Mouse (Mus musculus) regulatory T cell (primary cell): ENCODE measurements around the gene Rxfp4.

Source experiments
- in situ Hi-C: fragments of 300-600 bp; cut with MboI, MseI; formaldehyde crosslinking; loops from one replicate; pipeline ENCODE4 v1.15.1; 2025; ENCODE audit warnings: high pct_unique_total_duplicates

The Rxfp4 gene

GRCm38 (mm10) chr3:88651669-88652618 is 998 bp downstream of the Rxfp4 start:
- in situ Hi-C loops = no loop called here

GRCm38 (mm10) chr3:88650713-88651504 is 2.0 kb downstream of the Rxfp4 start:
- in situ Hi-C loops = no loop called here

DNA sequence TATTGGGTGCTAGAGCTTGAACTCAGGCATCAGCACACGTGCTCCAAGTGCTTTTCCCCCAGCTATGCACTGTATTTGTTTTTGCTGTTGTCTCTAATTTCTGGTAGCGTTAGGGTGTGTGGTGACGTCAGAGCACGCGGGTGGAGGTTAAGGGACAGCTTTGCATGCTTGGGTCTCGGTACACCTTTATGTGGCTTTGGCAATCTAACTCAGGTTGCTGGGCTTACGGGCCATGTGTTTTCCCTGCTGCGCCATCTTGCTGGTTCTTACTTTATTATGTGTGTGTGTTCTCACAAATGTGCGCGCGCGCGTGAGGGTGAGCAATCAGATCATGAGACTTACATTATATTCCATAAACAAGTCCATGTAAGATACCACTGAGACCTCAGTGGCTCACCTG is 3.0 kb downstream of the Rxfp4 start:
- in situ Hi-C loops = no loop called here

DNA sequence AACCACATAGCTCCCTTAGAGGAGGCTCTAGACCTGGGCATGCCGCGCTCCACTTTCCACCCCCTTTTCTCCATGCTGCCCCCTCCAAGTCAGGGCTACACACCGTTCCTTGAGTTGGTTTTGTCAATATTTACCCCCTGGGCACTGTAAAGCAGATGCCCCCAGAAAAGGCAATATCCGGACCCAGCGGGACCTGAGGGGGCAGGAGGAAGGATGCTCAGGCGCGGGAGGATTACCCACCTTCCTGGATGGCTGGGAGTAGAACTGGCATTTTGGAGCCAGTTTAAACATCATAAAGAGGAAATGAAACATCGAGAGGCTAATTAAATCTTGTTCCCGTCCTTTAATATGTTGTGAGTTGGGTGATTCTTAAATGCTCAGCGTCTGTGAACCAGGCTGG is 3.8 kb downstream of the Rxfp4 start:
- in situ Hi-C loops = no loop called here

GRCm38 (mm10) chr3:88648452-88649168 is 4.3 kb downstream of the Rxfp4 start:
- in situ Hi-C loops = no loop called here

- in situ Hi-C loops = no loop called here
These were observed 5.0 kb downstream of the Rxfp4 start for GRCm38 (mm10) chr3:88647779-88648413.

DNA sequence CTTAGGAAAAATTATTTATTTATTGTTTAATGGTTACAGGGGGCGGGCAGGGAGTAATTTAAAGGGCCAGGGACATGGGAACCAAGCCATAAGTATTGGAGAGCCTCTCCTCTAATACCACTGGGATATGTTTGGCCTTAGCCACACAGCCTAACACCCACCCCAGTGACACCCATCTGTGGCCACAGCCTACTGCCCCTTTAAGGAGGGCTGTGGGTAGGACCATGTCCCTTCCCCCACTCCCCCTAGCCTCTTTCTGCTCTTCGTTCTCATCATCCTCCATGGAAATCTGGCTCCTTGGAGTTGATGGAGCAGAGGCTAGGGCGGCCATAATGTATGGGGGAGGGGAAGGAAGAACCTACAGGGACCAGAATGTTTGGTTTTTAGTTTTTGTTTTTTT is 5.9 kb downstream of the Rxfp4 start:
- in situ Hi-C loops = no loop called here

DNA sequence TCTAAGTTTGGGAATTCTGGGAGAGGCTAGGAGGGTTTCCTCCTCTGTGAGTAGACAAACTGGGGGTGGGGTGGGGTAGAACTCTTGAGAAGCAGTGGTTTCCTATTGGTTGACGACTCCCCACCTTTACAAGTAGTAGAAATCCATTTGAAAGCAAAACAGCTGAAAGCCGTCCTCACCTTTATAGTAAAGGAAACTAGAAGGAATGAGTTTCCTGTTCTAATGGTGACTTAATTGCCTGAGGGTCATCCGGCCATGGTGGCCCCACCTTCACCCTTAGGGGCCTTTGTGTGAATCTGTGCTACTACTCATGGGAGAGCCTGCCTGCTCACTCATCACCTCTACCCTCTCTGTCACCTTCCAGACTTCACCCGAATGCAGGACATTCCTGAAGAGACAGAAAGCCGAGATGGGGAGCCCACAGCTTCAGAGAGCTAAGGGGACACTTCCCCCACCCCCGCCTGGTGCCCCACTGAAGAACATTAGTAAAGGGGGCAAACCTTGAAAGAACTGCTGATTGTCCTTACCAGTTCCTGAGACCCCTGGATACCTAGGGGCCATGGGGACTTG is 6.4 kb downstream of the Rxfp4 start:
- in situ Hi-C loops = no loop called here

GRCm38 (mm10) chr3:88645937-88646336 is 7.0 kb downstream of the Rxfp4 start:
- in situ Hi-C loops = no loop called here

GRCm38 (mm10) chr3:88643078-88643477 is 9.9 kb downstream of the Rxfp4 start:
- in situ Hi-C loops = loop anchor here (5.0 kb wide), 1 partner anchor 54 kb away; no protein-coding TSS in a partner anchor

- in situ Hi-C loops = loop anchor here (5.0 kb wide), 1 partner anchor 57 kb away; no protein-coding TSS in a partner anchor
These were observed 12.3 kb downstream of the Rxfp4 start for GRCm38 (mm10) chr3:88640676-88641075.

GRCm38 (mm10) chr3:88639239-88639638 is 13.7 kb downstream of the Rxfp4 start:
- in situ Hi-C loops = no loop called here

- in situ Hi-C loops = no loop called here
These were observed 15.8 kb downstream of the Rxfp4 start for GRCm38 (mm10) chr3:88637134-88637533.

- in situ Hi-C loops = no loop called here
These were observed 16.4 kb downstream of the Rxfp4 start for GRCm38 (mm10) chr3:88636555-88636986.

GRCm38 (mm10) chr3:88635506-88636275 is 17.3 kb downstream of the Rxfp4 start:
- in situ Hi-C loops = no loop called here

- in situ Hi-C loops = loop anchor here (5.0 kb wide), 1 partner anchor 36 kb away; no protein-coding TSS in a partner anchor
These were observed 19.9 kb downstream of the Rxfp4 start for GRCm38 (mm10) chr3:88633056-88633455.

DNA sequence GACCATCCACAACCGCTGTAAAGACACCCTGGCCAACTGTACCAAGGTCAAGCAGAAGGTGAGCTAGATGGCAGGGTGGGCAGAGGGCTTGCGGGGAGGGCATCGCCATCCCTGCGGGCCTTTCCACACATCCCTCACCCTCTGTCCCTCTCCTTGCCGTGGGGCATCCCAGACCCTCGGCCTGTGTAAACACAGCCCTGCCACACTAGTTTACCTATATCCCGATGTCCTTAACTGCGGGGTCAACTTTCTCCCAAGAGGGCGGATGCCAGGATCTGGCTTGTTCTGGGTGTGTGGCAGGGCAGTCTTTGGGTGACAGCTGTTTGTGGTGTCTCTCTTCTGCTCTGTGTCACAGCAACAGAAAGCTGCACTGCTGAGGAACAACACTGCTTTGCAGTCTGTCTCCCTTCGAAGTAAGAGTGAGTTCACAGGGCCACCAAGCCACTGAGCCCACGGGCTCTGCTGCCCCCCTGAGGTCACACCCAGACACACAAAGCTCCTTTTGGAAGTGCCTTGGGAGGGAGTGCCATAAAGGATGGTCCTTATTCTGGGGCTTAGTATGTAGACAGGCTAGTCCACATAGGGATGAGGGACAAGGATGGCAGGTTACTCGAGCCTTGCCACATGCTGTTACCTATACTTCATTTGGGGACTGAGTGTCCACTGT is 20.9 kb downstream of the Rxfp4 start:
- in situ Hi-C loops = loop anchor here (5.0 kb wide), 1 partner anchor 35 kb away; no protein-coding TSS in a partner anchor

- in situ Hi-C loops = loop anchor here (5.0 kb wide), 1 partner anchor 34 kb away; no protein-coding TSS in a partner anchor
These were observed 22.0 kb downstream of the Rxfp4 start for GRCm38 (mm10) chr3:88630849-88631341.

GRCm38 (mm10) chr3:88630018-88630417 is 22.9 kb downstream of the Rxfp4 start:
- in situ Hi-C loops = loop anchor here (5.0 kb wide), 1 partner anchor 33 kb away; no protein-coding TSS in a partner anchor
